In the genomic region with DNA sequence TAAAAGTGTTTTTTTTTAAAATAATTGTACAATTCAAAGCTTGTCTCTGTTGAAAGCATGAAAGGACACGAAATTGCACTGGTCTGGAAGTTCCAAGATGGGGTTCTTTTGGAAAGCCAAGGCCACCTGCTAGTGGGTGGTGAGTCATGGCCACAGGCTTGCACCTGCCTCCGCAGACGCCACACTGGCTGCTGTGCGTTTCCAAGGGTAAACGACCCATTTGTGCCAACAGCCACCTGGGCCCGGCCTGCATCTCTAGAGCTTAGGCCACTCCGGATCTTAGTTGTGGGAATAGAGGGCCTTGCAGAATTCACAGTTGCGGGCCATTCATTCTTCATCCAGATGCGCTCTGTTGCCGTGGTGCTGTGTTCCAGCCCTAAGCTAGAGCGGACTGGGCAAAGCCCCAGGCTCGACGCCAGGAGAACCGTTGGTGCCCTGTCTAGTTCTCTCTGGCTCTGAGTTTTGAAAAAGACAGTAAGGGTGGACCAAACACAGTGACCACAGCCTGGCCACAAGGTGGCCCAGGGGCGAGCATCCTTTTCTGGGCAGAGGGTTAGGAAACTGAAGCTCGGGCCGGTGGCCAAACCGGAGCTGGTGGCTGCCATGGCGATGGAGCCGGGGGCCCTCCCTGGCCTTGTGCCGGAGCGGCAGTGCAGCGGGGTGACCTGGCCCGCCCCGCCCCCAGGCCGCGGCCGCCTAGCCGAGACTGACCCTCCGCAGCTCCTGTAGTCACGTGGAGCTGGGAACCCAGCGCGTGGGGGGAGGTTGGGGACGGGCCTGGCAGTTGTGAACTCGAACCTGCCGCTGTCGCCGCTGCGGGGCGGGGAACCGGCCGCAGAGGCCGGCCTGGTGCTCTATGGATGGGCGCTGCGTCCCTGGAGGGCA, we compare ENCODE assay signal across 8 mouse cellular contexts. TPM values are rescaled to one million over a fixed set of nuclear protein-coding genes. Genes with fewer than 3 reads are reported as not detected.
DNase-seq lines count a peak whose midpoint lies in the region; ATAC-seq lines count a peak whose summit lies in the region.

Repin1 (plus strand) TSS at position 726 of the 885 bp plus-strand sequence.
Gm44965 (plus strand) TSS at position 784 of the 885 bp plus-strand sequence.

- DNase-seq in NIH3T3 (ENCODE audit: low read depth), result peak; percentile 96
- DNase-seq in cerebellum, postnatal 10 days, result peak; percentile 99 to 100
- DNase-seq in frontal cortex, postnatal 25 days (ENCODE audit: low spot score in 2 of 2), result peak; percentile 88 to 89
- peak; percentile 87 to 91 for DNase-seq in layer of hippocampus, postnatal 25 days (ENCODE audit: extremely low spot score in 1 of 2, low spot score in 1 of 2)
- peak; percentile 96 for DNase-seq in lung, postnatal 10 days
- DNase-seq in ovary, postnatal 10 days (ENCODE audit: low spot score), result peak; percentile 92
- peak; percentile 62 for DNase-seq in thymus, postnatal 0 days (ENCODE audit: low spot score)

- H3K4me1 ChIP-seq in hindbrain, embryonic 13.5 days (replicated peaks), result peaks cover 20% of the 10 kb centered on the region

- WGBS in hindbrain, embryonic 13.5 days, result 4% methylated on average over 45 of the region's 45 CpGs

- peak within 1 kb of the TSS; percentile 79 for H3K4me2 ChIP-seq in hindbrain, embryonic 13.5 days

- peak within 1 kb of the TSS; percentile 72 for H3K4me3 ChIP-seq in hindbrain, embryonic 13.5 days

- H3K9me3 ChIP-seq in hindbrain, embryonic 13.5 days, result peaks cover 20% of the 10 kb centered on the region

- H3K27me3 ChIP-seq in hindbrain, embryonic 13.5 days, result no peaks in the 10 kb centered on the region

- peak within 1 kb of the TSS; percentile 90 for H3K9ac ChIP-seq in hindbrain, embryonic 13.5 days

- ATAC-seq in hindbrain, embryonic 13.5 days (ENCODE audit: low FRiP score), result peak; percentile 91

- peaks cover 32% of the 10 kb centered on the region for H3K36me3 ChIP-seq in hindbrain, embryonic 13.5 days

- H3K27ac ChIP-seq in hindbrain, embryonic 13.5 days, result peak within 1 kb of the TSS; percentile 95

RNA-seq across cellular contexts. Expression of gene Repin1, which starts in this region (rescaled TPM):
- 39.3 and 41.8 TPM in 2 replicates for polyA plus RNA-seq in hindbrain, embryonic 13.5 days (2015; fragmentation: Nextera tagmentation; extraction: Ambion mirVana)
- 10 to 100 TPM; 40.4 to 46.9 TPM for total RNA-seq in layer of hippocampus, postnatal 25 days (2021)
- 15.5 and 15.6 TPM in 2 replicates for polyA plus RNA-seq in thymus, postnatal 0 days (2015; fragmentation: Nextera tagmentation; extraction: Ambion mirVana)

RNA-seq across cellular contexts. Expression of gene Gm44965, which starts in this region (rescaled TPM):
- not detected in 2 replicates for polyA plus RNA-seq in hindbrain, embryonic 13.5 days (2015; fragmentation: Nextera tagmentation; extraction: Ambion mirVana)
- not detected for total RNA-seq in layer of hippocampus, postnatal 25 days (2021)
- not detected in 2 replicates for polyA plus RNA-seq in thymus, postnatal 0 days (2015; fragmentation: Nextera tagmentation; extraction: Ambion mirVana)

Comparison
In these comparisons a context has a peak if more than half of its experiments do, and no peak if none do; other contexts are left out.
1. Peak in every context shown above with its lines: DNase-seq, ATAC-seq, H3K4me3 ChIP-seq and H3K27ac ChIP-seq.